Mouse (Mus musculus): Measurements from ENCODE around the gene Mpst.

GRCm38 (mm10) chr15:78368926-78369346, 37.3 kb upstream of the Mpst start:
- peak; percentile 72 for TF ChIP-seq CTCF (IDR thresholded peaks at IDR 0.05; ENCODE audit: borderline replicate concordance, insufficient read depth, low read length)
- TF ChIP-seq POLR2A (IDR thresholded peaks at IDR 0.05; ENCODE audit: low read depth, low read length), result no peak
